In genomic region chr11:104627616-104628301, GRCm38 (mm10) we compare ENCODE assay signal across 14 mouse cellular contexts. TPM values are rescaled to one million over a fixed set of nuclear protein-coding genes. Genes with fewer than 3 reads are reported as not detected.
DNase-seq lines count a peak whose midpoint lies in the region; ATAC-seq lines count a peak whose summit lies in the region.
"Had no signal": no experiment of that assay in that cellular context is flagged by ENCODE, and none has a peak within 500 bp of the region (broad histone marks: within the 10 kb centered on the region; RNA-seq: fewer than 3 reads in every experiment).

No protein-coding gene starts in this region.

- H3K9me3 ChIP-seq in kidney, embryonic 16.5 days (ENCODE audit: low read length) = no peaks in the 10 kb centered on the region
- no peaks in the 10 kb centered on the region for H3K9me3 ChIP-seq in liver, embryonic 11.5 days (ENCODE audit: control insufficient read depth, low read length)
- H3K9me3 ChIP-seq in hindbrain, embryonic 14.5 days (ENCODE audit: control insufficient read depth, low read length) = no peaks in the 10 kb centered on the region
- H3K9me3 ChIP-seq: embryonic facial prominence, embryonic 12.5 days; forebrain, embryonic 15.5 days; midbrain, embryonic 12.5 days; neural tube, embryonic 12.5 days had no signal

- no peaks in the 10 kb centered on the region for H3K36me3 ChIP-seq in kidney, embryonic 16.5 days (ENCODE audit: insufficient read depth, low read length)
- no peaks in the 10 kb centered on the region for H3K36me3 ChIP-seq in liver, embryonic 11.5 days (ENCODE audit: control insufficient read depth, insufficient read depth, low read length)
- H3K36me3 ChIP-seq in hindbrain, embryonic 14.5 days (replicated peaks; ENCODE audit: control insufficient read depth, insufficient read depth) = no peaks in the 10 kb centered on the region
- H3K36me3 ChIP-seq: embryonic facial prominence, embryonic 12.5 days; forebrain, embryonic 15.5 days; midbrain, embryonic 12.5 days; neural tube, embryonic 12.5 days had no signal

- ATAC-seq in kidney, embryonic 16.5 days (ENCODE audit: low FRiP score, low TSS enrichment) = no peak
- ATAC-seq in liver, embryonic 11.5 days (replicated peaks; ENCODE audit: low FRiP score) = no peak
- ATAC-seq in hindbrain, embryonic 14.5 days (ENCODE audit: low FRiP score) = no peak
- ATAC-seq: forebrain, embryonic 15.5 days had no signal

- peaks cover 21% of the 10 kb centered on the region for H3K4me1 ChIP-seq in kidney, embryonic 16.5 days (ENCODE audit: insufficient read depth, low read length)
- H3K4me1 ChIP-seq in liver, embryonic 11.5 days (replicated peaks; ENCODE audit: control insufficient read depth, insufficient read depth, low read length) = peaks cover 30% of the 10 kb centered on the region
- H3K4me1 ChIP-seq in hindbrain, embryonic 14.5 days (replicated peaks; ENCODE audit: control insufficient read depth, insufficient read depth, low read length) = no peaks in the 10 kb centered on the region

- H3K27ac ChIP-seq in kidney, embryonic 16.5 days (ENCODE audit: low read length) = no peak overlapping the region
- H3K27ac ChIP-seq in liver, embryonic 11.5 days (ENCODE audit: low read depth, low read length) = no peak overlapping the region
- no peak overlapping the region for H3K27ac ChIP-seq in hindbrain, embryonic 14.5 days
- H3K27ac ChIP-seq: embryonic facial prominence, embryonic 12.5 days; forebrain, embryonic 15.5 days; midbrain, embryonic 12.5 days; neural tube, embryonic 12.5 days had no signal

- H3K4me3 ChIP-seq in kidney, embryonic 16.5 days (ENCODE audit: low read length) = no peak overlapping the region
- no peak overlapping the region for H3K4me3 ChIP-seq in liver, embryonic 11.5 days (ENCODE audit: low read depth, low read length)
- H3K4me3 ChIP-seq in hindbrain, embryonic 14.5 days (replicated peaks; ENCODE audit: low read length) = no peak overlapping the region
- H3K4me3 ChIP-seq: embryonic facial prominence, embryonic 12.5 days; forebrain, embryonic 15.5 days; midbrain, embryonic 12.5 days; neural tube, embryonic 12.5 days had no signal

- intact Hi-C loops in heart, postnatal 10 days (cut with DNase I) = no loop called here

- no peaks in the 10 kb centered on the region for H3K27me3 ChIP-seq in kidney, embryonic 16.5 days (ENCODE audit: insufficient read depth, low read length)
- H3K27me3 ChIP-seq in liver, embryonic 11.5 days (replicated peaks; ENCODE audit: control insufficient read depth, insufficient read depth, low read length) = no peaks in the 10 kb centered on the region
- H3K27me3 ChIP-seq in hindbrain, embryonic 14.5 days (ENCODE audit: control insufficient read depth, insufficient read depth, low read length) = no peaks in the 10 kb centered on the region
- H3K27me3 ChIP-seq: embryonic facial prominence, embryonic 12.5 days; forebrain, embryonic 15.5 days; midbrain, embryonic 12.5 days; neural tube, embryonic 12.5 days had no signal

- H3K4me2 ChIP-seq in kidney, embryonic 16.5 days (replicated peaks; ENCODE audit: low read depth, low read length) = no peak overlapping the region
- no peak overlapping the region for H3K4me2 ChIP-seq in liver, embryonic 11.5 days
- no peak overlapping the region for H3K4me2 ChIP-seq in hindbrain, embryonic 14.5 days (replicated peaks)
- H3K4me2 ChIP-seq: embryonic facial prominence, embryonic 12.5 days; forebrain, embryonic 15.5 days; lung, embryonic 14.5 days; midbrain, embryonic 12.5 days; neural tube, embryonic 12.5 days had no signal

- H3K9ac ChIP-seq in kidney, embryonic 16.5 days (replicated peaks; ENCODE audit: low read length) = no peak overlapping the region
- no peak overlapping the region for H3K9ac ChIP-seq in liver, embryonic 11.5 days (ENCODE audit: low read depth, low read length)
- H3K9ac ChIP-seq in hindbrain, embryonic 14.5 days = no peak overlapping the region
- H3K9ac ChIP-seq: embryonic facial prominence, embryonic 12.5 days; forebrain, embryonic 15.5 days; lung, embryonic 14.5 days; midbrain, embryonic 12.5 days; neural tube, embryonic 12.5 days had no signal

- DNase-seq in gastrocnemius, adult 18-20 months (ENCODE audit: low spot score) = peak; percentile 30
- DNase-seq in gastrocnemius, adult 8-10 months (ENCODE audit: low spot score in 2 of 2) = no peak
- peak; percentile 27 to 55 for DNase-seq in kidney, postnatal 4 days
- peak; percentile 87 for DNase-seq in NIH3T3 (ENCODE audit: low read depth)
- DNase-seq in heart, postnatal 10 days = peak; percentile 42 to 45
- no peak for DNase-seq in liver, embryonic 11.5 days (ENCODE audit: low spot score)
- no peak for DNase-seq in hindbrain, embryonic 14.5 days (ENCODE audit: low spot score)
- DNase-seq: cerebellum, postnatal 14 days; lung, embryonic 14.5 days had no signal

- 36% methylated on average over 11 of the region's 11 CpGs for WGBS in kidney, embryonic 16.5 days
- WGBS in liver, embryonic 11.5 days = 62% methylated on average over 11 of the region's 11 CpGs
- WGBS in hindbrain, embryonic 14.5 days = 70% methylated on average over 11 of the region's 11 CpGs

RNA-seq across cellular contexts. Expression of gene Itgb3, which starts 20.0 kb away (rescaled TPM):
- total RNA-seq in gastrocnemius, adult 18-20 months (2021) = 1 to 10 TPM in 1 of 2 experiments, under 1 TPM in 1; 0.71 to 1.3 TPM
- total RNA-seq in gastrocnemius, adult 8-10 months (2022) = under 1 TPM; 0.36 to 0.70 (median 0.54) TPM
- 2.2 and 3.1 TPM in 2 replicates for polyA plus RNA-seq in kidney, embryonic 16.5 days (2015; fragmentation: Nextera tagmentation; extraction: Ambion mirVana)
- 1 to 10 TPM; 5.8 to 7.3 TPM for total RNA-seq in heart, postnatal 10 days (2021)
- 16.2 and 16.4 TPM in 2 replicates for polyA plus RNA-seq in liver, embryonic 11.5 days (2014; fragmentation: Nextera tagmentation; extraction: Ambion mirVana)
- polyA plus RNA-seq in hindbrain, embryonic 14.5 days (2014; fragmentation: Nextera tagmentation; extraction: Ambion mirVana) = 0.43 and 0.68 TPM in 2 replicates

RNA-seq across cellular contexts. Expression of gene Gm11639, which starts 57.7 kb away (rescaled TPM):
- not detected for total RNA-seq in gastrocnemius, adult 18-20 months (2021)
- under 1 TPM in 1 of 4 experiments, not detected in 3; 0.02 TPM for total RNA-seq in gastrocnemius, adult 8-10 months (2022)
- 0.18 TPM in 1 of 2 replicates, not detected in the other for polyA plus RNA-seq in kidney, embryonic 16.5 days (2015; fragmentation: Nextera tagmentation; extraction: Ambion mirVana)
- total RNA-seq in heart, postnatal 10 days (2021) = under 1 TPM; 0.07 TPM
- polyA plus RNA-seq in liver, embryonic 11.5 days (2014; fragmentation: Nextera tagmentation; extraction: Ambion mirVana) = 0.04 and 0.05 TPM in 2 replicates
- polyA plus RNA-seq in hindbrain, embryonic 14.5 days (2014; fragmentation: Nextera tagmentation; extraction: Ambion mirVana) = 0.03 and 0.21 TPM in 2 replicates
- polyA plus RNA-seq: lung, embryonic 14.5 days; midbrain, embryonic 12.5 days had no signal

Comparison
In these comparisons a context has a peak if more than half of its experiments do, and no peak if none do; other contexts are left out.
1. DNase-seq: peak in gastrocnemius, adult 18-20 months (single experiment), kidney, postnatal 4 days (2 of 2), NIH3T3 (single experiment) and heart, postnatal 10 days (2 of 2); none in gastrocnemius, adult 8-10 months (0 of 2), liver, embryonic 11.5 days (single experiment) and hindbrain, embryonic 14.5 days (single experiment).